Mouse (Mus musculus): ENCODE measurements at regions not wholly inside any gene's neighbourhood (a gene's known extent, or its start where the extent isn't known, plus 50 kb on each side); places are given as distances from the start of the nearest gene placed in this dataset.

GRCm38 (mm10) chr4:105417166-105417565 lies 260.0 kb downstream of the Plpp3 start:
- no peak for TF ChIP-seq CTCF (IDR thresholded peaks at IDR 0.05; ENCODE audit: borderline replicate concordance, extremely low read depth, insufficient read depth, insufficient read length)
- TF ChIP-seq POLR2A (IDR thresholded peaks at IDR 0.05; ENCODE audit: borderline replicate concordance, extremely low read depth, insufficient read depth, insufficient read length, poor library complexity, severe bottlenecking) = no peak

Measured in brain, embryonic 14.5 days (tissue).